Mouse (Mus musculus): Measurements from ENCODE around the gene Aff1.

Aff1 gene

DNA sequence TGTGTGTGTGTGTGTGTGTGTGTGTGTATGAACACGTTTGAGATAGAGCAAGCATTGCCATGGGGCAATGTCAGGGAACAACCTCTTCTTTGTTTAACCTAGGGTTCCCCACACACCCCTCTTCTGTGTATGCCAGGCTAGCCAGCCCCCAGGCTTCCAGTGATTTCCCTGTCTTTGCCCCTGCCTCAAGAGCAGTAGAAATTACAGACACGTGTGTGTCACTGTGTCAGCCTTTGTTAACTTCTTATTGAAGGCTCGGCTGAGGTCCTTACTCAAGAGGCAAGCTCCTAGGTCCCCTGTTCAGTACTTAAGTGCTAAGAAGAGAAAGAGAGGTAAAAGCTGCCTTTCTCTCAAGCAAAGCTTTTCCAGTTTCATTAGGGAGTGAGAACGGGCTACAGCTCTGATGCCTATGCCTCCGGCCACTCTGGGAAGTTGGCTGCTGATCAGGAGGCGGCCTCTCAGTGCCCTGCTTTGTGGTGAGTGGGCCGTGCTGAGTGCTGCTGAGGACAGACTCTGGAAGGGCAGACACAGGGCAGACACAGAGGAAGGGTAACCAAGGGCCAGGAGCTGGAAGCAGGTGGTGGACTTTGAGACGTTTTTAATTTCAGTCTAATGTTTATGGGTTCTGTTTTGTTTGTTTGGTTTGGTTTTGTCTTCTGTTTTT, 111.9 kb downstream of the Aff1 start:
- no peak for DNase-seq (ENCODE audit: low read depth, low spot score)

DNA sequence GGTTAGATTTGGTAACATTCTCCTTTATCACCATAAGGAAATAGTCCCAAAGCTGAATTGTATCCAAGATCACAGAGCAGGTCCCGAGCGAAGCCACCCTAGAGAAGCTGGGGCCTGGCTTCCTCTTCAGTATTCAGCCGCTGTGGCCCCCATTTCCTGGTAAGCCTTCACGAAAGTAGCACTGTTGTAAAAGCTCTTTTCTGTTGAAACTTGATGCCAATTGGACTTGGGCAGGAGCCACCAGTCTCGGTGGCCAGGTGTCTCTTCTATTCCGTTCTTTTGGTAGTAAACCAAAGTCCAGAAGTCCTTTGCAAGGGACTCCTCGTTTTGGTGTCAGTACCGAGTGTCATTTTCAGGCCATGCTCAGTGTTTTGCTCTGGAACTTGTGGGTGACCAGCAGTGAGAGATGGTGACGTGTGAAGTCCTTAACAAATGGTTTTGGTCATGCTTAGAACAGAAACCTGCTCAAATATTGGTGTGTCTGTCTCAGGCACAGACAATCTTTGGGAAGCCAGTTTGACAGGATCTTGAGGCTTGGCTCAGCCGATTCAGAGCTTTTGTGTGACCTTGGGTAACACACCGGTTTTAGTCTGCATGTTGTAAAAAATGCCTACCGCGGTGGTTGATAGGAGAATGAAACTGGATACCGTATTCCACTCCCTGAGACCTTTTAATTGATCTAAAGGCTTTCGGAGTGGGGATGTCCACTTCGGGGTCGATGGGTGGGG, 114.8 kb downstream of the Aff1 start:
- no peak for DNase-seq (ENCODE audit: low read depth, low spot score)

DNA sequence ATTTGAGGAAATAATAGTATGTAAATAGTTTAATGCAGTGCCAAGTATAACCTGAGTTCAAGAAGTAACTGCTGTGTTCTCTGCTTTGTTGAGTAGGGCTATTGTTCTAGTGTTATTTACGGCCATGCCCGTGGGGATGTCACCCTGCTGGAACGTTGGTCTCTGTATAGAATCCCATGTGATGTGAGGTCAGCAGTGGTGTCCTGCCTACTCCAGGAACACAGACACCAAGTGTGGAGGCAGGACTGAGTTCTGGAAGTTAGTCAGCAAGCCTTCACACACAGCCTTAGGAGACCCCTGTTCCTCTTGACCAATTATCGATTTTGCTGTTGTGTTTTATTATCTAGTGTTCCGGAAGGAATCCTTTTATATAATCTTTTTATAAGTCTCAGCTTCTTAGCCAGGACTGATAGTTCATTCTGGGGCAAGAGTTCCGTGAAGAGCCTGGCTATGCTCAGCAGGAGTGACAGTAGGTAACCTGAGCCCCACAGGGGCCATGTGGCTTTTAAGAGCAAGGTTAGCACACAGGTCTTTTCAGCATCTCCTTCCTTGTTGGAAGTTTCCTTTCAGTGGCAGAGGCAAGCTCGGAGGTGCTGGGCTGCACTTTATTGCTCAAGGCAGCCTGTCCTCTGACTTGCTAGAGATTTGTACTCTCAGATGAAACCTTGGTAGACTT, 115.6 kb downstream of the Aff1 start:
- DNase-seq (ENCODE audit: low read depth, low spot score) = no peak

DNA sequence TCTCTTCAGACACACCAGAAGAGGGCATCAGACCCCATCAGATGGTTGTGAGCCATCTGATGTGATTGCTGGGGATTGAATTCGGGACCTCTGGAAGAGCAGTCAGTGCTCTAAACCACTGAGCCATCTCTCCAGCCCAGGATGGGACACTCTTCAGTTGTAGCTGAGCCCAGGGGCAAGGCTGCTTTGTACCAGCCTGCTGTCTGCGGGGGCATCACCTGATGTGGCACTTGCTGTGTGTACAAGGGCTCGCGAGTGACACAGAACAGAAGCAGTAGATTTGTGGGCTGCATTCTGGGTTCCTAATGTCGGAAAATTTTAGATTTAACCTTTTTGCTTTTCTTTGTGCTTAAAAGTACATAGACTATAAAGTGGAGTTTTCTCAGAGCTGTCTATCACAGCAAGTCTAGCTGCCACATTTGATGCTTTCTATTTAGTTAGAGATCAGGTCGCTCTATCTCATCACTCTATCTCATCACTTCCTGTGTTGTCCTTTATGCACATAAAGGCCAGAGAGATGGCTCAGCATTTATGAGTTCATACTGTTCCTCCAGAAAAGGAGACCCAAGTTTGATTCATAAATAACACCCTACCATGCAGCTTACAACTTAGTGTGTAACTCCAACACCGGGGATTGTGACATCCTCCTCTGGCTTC, 117.6 kb downstream of the Aff1 start:
- DNase-seq (ENCODE audit: low read depth, low spot score) = no peak

DNA sequence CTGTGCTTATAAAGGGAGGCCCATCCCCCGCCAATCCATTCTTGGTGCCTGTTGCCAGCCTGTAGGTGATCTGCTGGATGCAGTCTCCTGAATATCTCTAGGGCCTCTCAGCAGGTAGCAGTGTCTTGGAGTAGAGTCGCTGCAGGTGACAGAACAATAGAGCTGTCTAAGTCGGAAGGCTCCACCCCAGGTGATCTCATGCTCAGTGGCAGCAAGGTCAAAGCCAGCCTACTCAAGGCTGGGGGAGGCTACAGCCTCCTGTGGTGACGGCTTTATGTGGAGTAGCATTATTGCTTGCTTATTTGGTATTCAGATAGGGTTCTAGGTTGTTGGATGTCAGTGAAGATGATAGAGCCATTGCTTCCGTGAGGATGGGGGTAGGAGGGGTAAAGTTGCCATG, 121.1 kb downstream of the Aff1 start:
- DNase-seq (ENCODE audit: low read depth, low spot score) = no peak

DNA sequence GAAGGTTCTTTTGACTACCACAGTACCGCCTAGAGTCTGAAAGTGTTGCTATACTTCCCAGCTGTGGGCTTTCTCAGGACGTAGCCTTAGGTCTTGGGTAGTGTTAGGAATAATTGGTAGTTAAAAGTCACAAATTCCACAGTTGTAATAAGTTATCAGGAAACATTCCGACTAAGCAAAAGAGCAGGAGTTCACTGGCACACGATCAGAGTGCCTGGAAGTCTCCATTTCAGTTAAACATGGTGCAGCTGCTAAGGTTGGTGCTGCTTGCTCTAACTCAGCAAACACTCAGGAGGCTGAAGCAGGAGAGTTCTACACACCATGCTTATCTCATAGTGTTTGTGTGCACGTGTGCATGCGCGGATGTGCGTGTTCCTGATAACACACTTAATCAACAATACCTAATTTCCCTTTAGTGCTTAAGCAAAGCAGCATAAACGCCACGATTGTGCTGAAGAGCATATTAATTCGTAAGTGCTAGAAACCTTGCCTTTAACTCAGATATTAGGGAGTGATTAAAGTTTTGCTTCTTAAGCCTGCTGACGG, 121.9 kb downstream of the Aff1 start:
- DNase-seq (ENCODE audit: low read depth, low spot score) = no peak

DNA sequence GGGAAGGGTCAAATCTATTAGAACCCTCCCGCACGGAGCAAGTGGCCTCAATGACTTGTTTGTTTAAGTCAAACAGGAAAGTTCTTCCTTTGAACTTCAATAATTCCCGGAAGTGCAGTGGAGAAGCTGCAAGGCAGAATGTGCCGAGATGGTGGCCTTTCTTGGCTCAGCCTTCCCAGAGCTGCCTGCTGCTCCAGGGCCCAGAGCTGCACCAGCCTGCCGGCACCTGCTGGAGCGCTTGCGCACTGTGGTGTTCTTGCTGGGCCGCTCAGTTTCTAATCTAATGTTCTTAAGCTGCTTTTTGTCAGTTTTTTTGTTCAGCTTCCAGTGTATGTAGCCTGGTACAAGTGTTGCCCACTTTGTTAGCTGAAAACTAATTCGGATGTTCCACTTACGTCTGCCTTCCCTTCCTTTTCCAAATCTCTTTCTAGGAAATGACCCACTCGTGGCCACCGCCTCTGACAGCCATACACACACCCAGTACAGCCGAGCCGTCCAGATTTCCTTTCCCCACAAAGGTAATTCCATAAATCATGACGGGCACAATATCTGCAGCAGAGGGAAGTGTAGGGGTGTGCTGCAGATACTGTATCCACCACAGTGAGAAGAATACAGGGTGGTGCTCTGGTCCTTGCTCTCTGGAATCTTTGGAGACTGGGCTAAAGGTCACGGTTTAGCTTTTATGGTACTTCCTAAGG, 122.5 kb downstream of the Aff1 start:
- DNase-seq (ENCODE audit: low read depth, low spot score) = no peak

DNA sequence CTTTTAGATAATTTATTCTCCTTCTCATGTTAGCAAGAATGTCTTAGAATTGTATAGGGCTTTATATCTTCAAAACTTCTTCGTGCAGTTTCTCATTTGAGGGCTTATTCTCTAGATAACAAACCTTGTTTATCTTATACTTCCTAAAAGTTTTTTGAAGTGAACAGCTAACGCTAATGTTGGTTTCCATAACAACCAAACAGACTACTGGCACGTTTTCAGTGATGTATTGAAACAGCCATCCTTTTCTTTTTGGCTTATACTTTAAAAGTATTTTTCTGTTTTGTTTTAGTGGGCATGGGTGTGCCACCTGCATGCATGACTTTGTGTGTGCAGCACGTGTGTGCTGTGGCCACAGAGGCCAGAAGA, 123.1 kb downstream of the Aff1 start:
- DNase-seq (ENCODE audit: low read depth, low spot score) = no peak

DNA sequence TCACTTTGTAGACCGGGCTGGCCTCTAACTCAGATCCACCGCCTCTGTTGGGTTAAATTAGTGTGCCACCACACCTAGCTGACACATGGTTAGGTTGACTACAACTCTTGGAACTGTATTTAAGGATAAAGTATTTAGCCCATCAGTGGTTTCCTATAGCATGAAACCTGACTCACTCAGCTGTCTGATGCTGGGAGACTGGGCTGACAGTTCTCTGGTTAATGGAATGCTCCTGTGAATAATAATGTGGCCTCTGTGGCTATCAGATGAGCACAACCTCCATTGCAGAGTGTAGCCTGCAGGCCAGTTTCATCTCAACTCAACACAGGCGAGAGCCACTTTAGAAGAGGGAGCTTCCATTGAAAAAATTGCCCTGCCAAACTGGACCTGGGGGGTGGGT, 124.5 kb downstream of the Aff1 start:
- DNase-seq (ENCODE audit: low read depth, low spot score) = no peak

DNA sequence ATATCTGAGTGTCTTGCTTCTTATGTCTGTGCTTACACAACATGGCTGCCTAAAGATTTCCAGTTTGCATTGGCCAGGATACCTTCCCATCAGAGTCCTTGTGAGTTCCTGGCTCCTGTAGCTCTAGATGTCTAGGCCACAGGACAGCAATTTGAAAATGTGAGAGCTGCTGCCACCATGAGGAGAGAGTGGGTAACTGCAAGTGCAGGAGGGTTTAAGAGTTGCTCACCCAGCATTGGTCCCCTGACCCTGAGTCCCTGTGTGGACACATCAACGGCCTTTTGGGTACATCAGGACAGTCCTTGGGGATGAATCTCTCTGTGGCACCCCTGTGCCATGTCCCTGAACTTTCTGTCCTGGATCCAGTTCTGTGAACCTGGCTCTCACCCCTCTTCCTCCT, 125.6 kb downstream of the Aff1 start:
- peak; percentile 40 for DNase-seq (ENCODE audit: low read depth, low spot score)

DNA sequence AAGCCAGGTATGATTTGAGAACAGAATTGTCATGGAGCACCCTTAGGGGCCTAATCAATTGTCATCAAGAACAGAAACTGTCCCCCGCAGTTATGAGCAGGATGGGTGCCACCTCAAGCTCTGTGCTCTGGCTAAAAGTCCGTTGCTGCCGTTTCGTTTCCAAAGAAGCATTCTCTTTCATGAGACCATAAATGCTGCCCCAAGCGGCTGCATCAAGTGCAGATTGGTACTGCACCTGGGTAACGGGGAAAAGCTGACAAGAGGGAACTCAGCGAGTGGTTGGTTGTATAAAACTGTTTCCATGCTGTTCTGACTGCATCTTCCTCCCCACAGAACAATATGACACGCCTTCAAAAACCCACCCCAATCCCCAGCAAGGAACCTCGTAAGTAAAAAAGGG, 126.4 kb downstream of the Aff1 start:
- no peak for DNase-seq (ENCODE audit: low read depth, low spot score)

DNA sequence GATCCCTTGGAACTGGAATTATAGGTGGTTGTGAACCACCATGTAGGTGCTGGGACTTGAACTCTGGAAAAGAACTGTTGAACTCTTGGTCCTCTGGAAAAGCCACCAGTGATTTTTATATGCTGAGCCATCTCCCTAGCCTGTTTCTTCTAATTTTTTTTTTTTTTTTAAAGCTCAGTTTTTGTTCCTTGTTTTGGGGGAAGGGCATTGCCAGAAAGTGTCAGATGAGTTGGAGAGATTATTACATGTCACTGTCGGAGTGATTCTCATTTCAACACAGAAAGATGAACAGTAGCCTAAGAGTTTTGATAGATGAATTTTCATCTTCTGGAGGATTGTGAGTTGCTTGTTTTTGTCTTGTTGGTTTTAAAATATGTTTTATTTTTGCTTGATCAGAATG, 127.5 kb downstream of the Aff1 start:
- DNase-seq (ENCODE audit: low read depth, low spot score) = no peak

DNA sequence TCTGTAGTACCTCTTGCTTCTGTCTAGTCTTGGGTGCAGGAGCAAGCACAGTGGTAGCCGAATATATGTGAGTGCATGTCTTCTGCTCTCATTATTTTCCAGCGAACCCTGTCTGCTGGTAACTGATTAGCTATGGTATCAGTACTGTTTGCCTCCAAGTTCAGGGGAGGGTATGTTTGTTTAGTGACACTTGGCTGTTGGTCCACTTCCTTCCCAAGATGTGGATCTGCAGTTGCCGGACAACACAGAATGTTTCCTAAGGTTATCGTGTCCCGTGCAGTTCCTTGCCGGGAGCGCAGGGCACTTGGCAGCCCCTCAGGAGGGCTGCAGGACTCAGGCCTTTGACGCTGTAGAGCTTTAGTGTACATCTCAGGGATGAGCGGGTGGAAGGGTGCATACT, 128.9 kb downstream of the Aff1 start:
- DNase-seq (ENCODE audit: low read depth, low spot score) = no peak

DNA sequence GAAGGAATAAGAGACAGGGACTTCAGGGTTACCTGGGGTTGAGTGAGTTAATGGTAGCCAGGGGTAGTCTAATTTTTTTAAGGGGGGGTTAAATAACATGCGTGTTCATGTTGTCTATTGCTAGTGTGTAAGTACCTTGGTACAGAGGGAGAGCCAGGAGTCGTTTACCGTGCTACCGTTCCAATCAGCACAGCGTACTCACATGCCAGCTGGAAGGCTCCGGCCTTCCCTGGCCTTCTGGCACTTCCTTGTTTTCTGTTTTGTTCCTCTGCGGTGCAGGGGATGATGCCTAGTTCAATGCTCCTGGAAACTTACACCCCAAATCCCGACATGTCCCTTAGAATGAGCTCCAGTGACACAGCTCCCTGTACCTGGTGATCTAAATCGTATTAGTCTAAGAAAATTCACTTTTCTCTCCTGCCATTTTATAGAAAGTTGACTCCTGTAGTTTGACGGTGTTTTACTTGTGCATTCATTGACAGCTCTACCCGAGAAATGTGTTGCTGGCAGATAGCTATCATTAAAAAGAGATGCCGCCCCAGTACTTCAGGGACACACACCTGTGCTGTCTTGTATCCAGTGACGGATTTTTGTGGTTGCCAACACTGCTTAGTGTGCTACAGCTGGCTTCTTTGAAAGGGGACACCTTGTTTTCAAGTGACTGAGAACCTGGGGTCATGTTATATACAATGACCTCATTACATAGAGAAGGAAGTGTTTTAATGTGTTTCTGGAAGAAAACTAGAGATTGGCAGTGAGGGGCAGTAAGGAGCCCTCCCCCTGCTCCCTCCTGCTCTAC, 129.5 kb downstream of the Aff1 start:
- no peak for DNase-seq (ENCODE audit: low read depth, low spot score)

DNA sequence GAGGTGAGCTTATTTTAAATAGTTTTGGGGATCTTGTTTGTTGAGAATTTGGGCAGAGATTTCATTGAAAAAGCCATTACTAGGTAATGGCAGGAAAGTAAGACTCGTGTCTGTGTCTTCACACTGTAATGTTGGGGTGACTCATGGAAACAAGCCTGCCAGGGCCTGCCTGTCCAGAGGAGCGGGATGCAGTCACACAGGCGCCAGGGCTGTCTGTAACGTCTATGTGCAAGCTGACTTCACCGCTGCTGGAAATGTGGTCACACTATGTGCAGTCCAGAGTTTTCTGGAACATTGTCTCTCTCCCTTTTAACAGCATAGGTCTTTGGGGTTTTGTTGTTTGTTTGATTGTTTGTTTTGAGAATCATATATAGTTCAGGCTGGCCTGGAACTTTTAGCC, 130.8 kb downstream of the Aff1 start:
- DNase-seq (ENCODE audit: low read depth, low spot score) = no peak

DNA sequence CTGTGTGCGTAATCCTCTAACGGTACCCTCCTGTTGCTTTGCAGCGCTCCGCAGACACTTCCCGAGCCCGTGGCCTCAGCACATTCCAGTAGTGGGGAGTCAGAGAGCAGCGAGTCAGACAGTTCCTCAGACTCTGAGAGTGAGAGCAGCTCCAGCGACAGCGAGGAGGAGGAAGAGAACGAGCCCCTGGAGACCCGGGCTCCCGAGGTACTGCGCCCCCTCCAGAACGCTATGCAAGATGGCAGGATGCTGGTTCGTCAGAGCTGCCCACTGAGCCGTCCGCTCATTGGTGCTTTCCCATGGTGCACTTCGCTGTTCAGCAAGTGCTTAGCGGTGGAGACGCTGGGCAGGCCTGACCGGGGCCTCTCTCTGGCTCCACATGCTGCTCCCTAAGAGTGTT, 136.1 kb downstream of the Aff1 start:
- no peak for DNase-seq (ENCODE audit: low read depth, low spot score)

DNA sequence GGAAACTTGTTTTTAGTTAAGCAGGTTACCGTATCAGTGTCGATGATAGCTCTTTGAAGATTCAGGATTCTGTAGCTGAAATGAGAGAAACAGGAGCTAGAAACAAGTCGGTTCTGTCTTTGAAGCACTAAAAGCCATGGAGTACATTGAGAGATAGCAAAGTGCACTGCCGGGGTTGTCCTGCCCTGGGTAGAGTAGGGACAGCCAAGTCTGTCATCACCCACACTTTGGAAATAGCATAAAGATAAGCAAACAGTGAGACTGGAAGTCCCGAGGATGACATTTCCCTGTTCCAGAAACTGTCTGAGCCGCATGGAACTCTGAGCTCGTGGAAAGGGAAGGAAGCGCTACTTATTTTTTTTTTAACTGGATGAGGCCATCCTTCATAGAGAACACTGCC, 136.6 kb downstream of the Aff1 start:
- no peak for DNase-seq (ENCODE audit: low read depth, low spot score)

DNA sequence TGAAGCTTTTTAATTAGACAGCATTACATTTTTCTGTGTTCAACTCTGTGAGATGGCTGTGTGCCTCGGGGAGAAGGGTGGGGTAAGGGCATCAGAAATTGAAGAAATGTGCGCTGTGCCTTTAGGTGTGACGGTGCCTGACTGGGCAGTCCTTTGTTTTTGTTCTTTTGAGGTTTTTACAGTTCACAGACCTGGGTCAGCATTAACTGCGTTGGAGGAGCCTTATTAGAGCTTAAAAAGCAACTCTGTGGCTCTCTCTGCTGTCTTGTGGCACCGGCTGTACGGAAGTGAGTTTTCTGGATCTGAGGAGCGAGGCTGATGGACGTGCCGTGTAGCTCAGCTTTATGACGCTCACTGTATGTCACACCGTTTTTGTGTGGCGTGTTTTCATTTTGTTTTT, 137.0 kb downstream of the Aff1 start:
- DNase-seq (ENCODE audit: low read depth, low spot score) = no peak

DNA sequence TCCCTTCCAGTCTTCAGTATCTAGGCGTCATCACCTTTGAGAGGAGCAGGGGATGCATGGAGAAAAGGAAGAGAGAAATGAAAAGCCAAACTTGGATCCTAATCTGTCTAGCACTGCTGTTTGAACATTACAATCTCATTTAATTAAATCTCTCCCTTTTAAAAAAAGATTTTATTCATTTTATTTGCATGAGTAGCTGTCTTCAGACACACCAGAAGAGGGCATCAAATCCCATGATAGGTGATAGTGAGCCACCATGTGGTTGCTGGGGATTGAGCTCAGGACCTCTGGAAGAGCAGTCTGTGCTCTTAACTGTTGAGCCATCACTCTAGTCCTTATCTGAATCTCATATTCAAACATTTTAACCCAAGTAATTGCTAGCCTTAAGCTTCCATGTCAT, 138.7 kb downstream of the Aff1 start:
- no peak for DNase-seq (ENCODE audit: low read depth, low spot score)

DNA sequence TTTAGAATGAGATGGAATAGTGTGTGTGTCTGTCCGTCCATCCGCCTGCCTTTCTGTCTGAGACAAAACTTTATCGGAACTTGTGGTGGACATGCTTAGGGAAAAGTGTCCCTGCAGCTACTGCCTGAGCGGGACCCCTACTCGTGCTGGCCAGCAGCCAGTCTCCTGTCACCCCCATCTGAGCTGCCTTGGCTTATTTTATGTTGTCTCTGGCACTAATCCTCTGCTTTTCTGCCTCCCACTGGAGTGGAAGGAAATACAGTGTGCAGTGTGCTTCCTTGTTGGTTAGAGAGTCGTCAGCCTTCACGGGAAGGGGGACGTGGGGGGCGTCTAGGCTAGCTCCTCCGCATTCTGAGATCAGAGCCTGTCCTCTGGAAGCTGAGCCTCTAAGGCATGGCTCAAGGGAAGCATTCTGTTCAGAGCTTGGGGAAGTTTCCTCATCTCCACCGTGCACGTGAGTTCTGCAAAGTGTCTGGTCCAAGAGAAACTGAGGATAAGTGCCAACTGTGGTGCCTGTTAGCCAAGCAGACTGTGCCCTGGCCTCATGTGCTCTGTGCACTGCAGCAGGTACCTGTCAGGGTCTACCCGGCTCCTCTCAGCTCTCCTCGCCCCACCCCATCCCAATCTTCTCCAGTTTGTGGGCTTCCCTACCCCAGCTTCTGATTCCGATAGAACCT, 143.4 kb downstream of the Aff1 start:
- DNase-seq (ENCODE audit: low read depth, low spot score) = no peak
